Mouse (Mus musculus): Measurements from ENCODE around the gene Rgp1. TPM values are rescaled to one million over a fixed set of nuclear protein-coding genes. Genes with fewer than 3 reads are reported as not detected.
A peak's percentile ranks its signal among the peaks of the same experiment; 100 is the strongest.

The Rgp1 gene
- polyA plus RNA-seq, 1 experiment from 2014 or later = 24.8 TPM

GRCm38 (mm10) chr4:43567140-43567539 is 11.4 kb upstream of the Rgp1 start:
- H3K9me3 ChIP-seq = no peaks in the 10 kb centered on the region
- no peak overlapping the region for H3K4me3 ChIP-seq
- H3K36me3 ChIP-seq (replicated peaks) = peaks cover 70% of the 10 kb centered on the region
- H3K4me2 ChIP-seq = no peak overlapping the region
- peaks cover 13% of the 10 kb centered on the region for H3K4me1 ChIP-seq
- 93% methylated on average over 9 of the region's 9 CpGs for WGBS
- H3K9ac ChIP-seq = no peak overlapping the region
- ATAC-seq (replicated peaks) = no peak
- H3K27ac ChIP-seq = no peak overlapping the region
- no peaks in the 10 kb centered on the region for H3K27me3 ChIP-seq (replicated peaks)

GRCm38 (mm10) chr4:43571395-43572045 is 7.0 kb upstream of the Rgp1 start:
- no peak overlapping the region for H3K4me3 ChIP-seq
- H3K9ac ChIP-seq = no peak overlapping the region
- H3K4me1 ChIP-seq = peaks cover 24% of the 10 kb centered on the region
- no peak overlapping the region for H3K4me2 ChIP-seq
- H3K27me3 ChIP-seq (replicated peaks) = no peaks in the 10 kb centered on the region
- ATAC-seq (replicated peaks) = no peak
- H3K9me3 ChIP-seq = no peaks in the 10 kb centered on the region
- no peak overlapping the region for H3K27ac ChIP-seq
- H3K36me3 ChIP-seq (replicated peaks) = peaks cover 66% of the 10 kb centered on the region
- WGBS = 90% methylated on average over 6 of the region's 6 CpGs

DNA sequence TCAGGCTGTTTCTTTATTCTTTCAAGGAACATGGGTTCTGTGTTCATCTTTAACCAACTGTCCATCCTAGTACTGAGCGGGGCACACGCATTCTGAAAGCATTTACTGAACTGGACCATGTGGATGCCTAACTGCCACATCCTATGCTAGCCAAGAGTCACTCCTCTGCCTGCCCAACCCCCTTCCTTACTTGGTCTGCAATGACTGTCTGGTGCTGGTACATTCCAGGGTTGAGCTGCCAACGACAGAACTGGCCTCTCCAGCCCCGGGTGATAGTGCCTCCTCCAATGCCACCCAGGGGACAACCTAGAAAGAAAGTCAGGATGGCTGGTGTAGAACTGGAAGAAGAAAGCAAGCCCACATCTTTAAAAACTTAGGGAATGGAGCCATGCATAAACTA is 5.0 kb upstream of the Rgp1 start:
- Histone ChIP-seq H3K9me3 (no peaks in the 10 kb centered on the region), H3K9ac (no peak overlapping the region), H3K36me3 (replicated peaks) (peaks cover 45% of the 10 kb centered on the region), H3K4me2 (no peak overlapping the region), H3K4me3 (no peak overlapping the region), H3K27me3 (replicated peaks) (no peaks in the 10 kb centered on the region), H3K27ac (no peak overlapping the region), H3K4me1 (peaks cover 39% of the 10 kb centered on the region)
- no peak for ATAC-seq (replicated peaks)
- WGBS = 94% methylated on average over 4 of the region's 4 CpGs

- Histone ChIP-seq H3K4me1 (peaks cover 47% of the 10 kb centered on the region), H3K4me3 (peak overlapping the region; percentile 15), H3K27me3 (replicated peaks) (no peaks in the 10 kb centered on the region), H3K36me3 (replicated peaks) (peaks cover 29% of the 10 kb centered on the region), H3K27ac (no peak overlapping the region), H3K4me2 (peak overlapping the region; percentile 96), H3K9ac (no peak overlapping the region), H3K9me3 (no peaks in the 10 kb centered on the region)
- ATAC-seq (replicated peaks) = no peak
- 44% methylated on average over 2 of the region's 2 CpGs for WGBS
These were observed 3.2 kb upstream of the Rgp1 start for GRCm38 (mm10) chr4:43575356-43575755.

GRCm38 (mm10) chr4:43577237-43577881 is 1.2 kb upstream of the Rgp1 start:
- H3K36me3 ChIP-seq (replicated peaks) = peaks cover 22% of the 10 kb centered on the region
- H3K27ac ChIP-seq = no peak overlapping the region
- WGBS = 57% methylated on average over 8 of the region's 8 CpGs
- peak overlapping the region; percentile 96 for H3K4me2 ChIP-seq
- no peak for ATAC-seq (replicated peaks)
- peak overlapping the region; percentile 89 for H3K4me3 ChIP-seq
- H3K9ac ChIP-seq = peak overlapping the region; percentile 81
- H3K27me3 ChIP-seq (replicated peaks) = no peaks in the 10 kb centered on the region
- peaks cover 47% of the 10 kb centered on the region for H3K4me1 ChIP-seq
- no peaks in the 10 kb centered on the region for H3K9me3 ChIP-seq

GRCm38 (mm10) chr4:43579256-43579655 is 741 bp downstream of the Rgp1 start:
- WGBS = 5% methylated on average over 10 of the region's 10 CpGs
- Histone ChIP-seq H3K4me2 (peak overlapping the region; percentile 96), H3K36me3 (replicated peaks) (peaks cover 21% of the 10 kb centered on the region), H3K4me3 (peak overlapping the region; percentile 89), H3K9me3 (no peaks in the 10 kb centered on the region), H3K27ac (peak overlapping the region; percentile 87), H3K4me1 (peaks cover 45% of the 10 kb centered on the region), H3K9ac (peak overlapping the region; percentile 81), H3K27me3 (replicated peaks) (no peaks in the 10 kb centered on the region)
- peak; percentile 8; the same call in 1 of the 2 replicates for ATAC-seq (replicated peaks)

- Histone ChIP-seq H3K36me3 (replicated peaks) (peaks cover 21% of the 10 kb centered on the region), H3K4me3 (peak overlapping the region; percentile 89), H3K4me1 (peaks cover 40% of the 10 kb centered on the region), H3K27me3 (replicated peaks) (no peaks in the 10 kb centered on the region), H3K4me2 (peak overlapping the region; percentile 96), H3K9me3 (no peaks in the 10 kb centered on the region), H3K9ac (peak overlapping the region; percentile 81), H3K27ac (no peak overlapping the region)
- 75% methylated on average over 6 of the region's 6 CpGs for WGBS
- ATAC-seq (replicated peaks) = no peak
These were observed 1.2 kb downstream of the Rgp1 start for GRCm38 (mm10) chr4:43579731-43580130.

GRCm38 (mm10) chr4:43580721-43581120 is 2.2 kb downstream of the Rgp1 start:
- Histone ChIP-seq H3K27me3 (replicated peaks) (no peaks in the 10 kb centered on the region), H3K4me1 (peaks cover 31% of the 10 kb centered on the region), H3K4me3 (no peak overlapping the region), H3K9ac (no peak overlapping the region), H3K9me3 (no peaks in the 10 kb centered on the region), H3K4me2 (no peak overlapping the region), H3K36me3 (replicated peaks) (peaks cover 21% of the 10 kb centered on the region), H3K27ac (no peak overlapping the region)
- WGBS = 92% methylated on average over 5 of the region's 5 CpGs
- no peak for ATAC-seq (replicated peaks)

DNA sequence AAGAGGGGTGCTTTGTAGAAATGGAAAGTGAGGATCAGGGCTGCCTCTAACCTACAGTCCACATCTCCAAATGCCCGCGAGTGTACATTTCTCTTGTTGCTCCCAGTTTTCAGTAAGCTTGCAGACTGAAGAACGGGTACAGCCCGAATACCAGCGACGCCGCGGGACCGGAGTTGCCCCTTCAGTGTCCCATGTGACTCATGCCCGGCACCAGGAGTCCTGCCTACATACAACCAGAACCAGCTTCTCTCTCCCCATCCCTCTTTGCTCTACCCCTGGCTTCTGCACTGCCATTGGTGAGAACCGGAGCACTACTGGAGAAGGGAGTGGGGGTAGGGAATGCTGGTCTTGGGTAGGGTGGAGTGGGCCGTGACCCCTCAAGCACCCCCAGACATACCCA is 2.9 kb downstream of the Rgp1 start:
- H3K36me3 ChIP-seq (replicated peaks) = peaks cover 21% of the 10 kb centered on the region
- whole genome bisulfite sequencing = 97% methylated on average over 12 of the region's 12 CpGs
- H3K4me2 ChIP-seq = no peak overlapping the region
- no peak overlapping the region for H3K27ac ChIP-seq
- ATAC-seq (replicated peaks) = no peak
- no peaks in the 10 kb centered on the region for H3K27me3 ChIP-seq (replicated peaks)
- no peak overlapping the region for H3K4me3 ChIP-seq
- H3K9me3 ChIP-seq = no peaks in the 10 kb centered on the region
- no peak overlapping the region for H3K9ac ChIP-seq
- peaks cover 24% of the 10 kb centered on the region for H3K4me1 ChIP-seq

- no peak overlapping the region for H3K27ac ChIP-seq
These were observed 3.7 kb downstream of the Rgp1 start for GRCm38 (mm10) chr4:43582241-43582640.

GRCm38 (mm10) chr4:43583421-43583820 is 4.9 kb downstream of the Rgp1 start:
- no peak overlapping the region for H3K4me2 ChIP-seq
- 87% methylated on average over 7 of the region's 7 CpGs for WGBS
- H3K4me1 ChIP-seq = peaks cover 7% of the 10 kb centered on the region
- H3K9me3 ChIP-seq = no peaks in the 10 kb centered on the region
- H3K36me3 ChIP-seq (replicated peaks) = peaks cover 21% of the 10 kb centered on the region
- H3K4me3 ChIP-seq = no peak overlapping the region
- no peak overlapping the region for H3K9ac ChIP-seq
- H3K27me3 ChIP-seq (replicated peaks) = no peaks in the 10 kb centered on the region
- ATAC-seq (replicated peaks) = no peak
- no peak overlapping the region for H3K27ac ChIP-seq

More at GRCm38 (mm10) chr4:43582241-43582640, 3.7 kb downstream of the Rgp1 start:
- peaks cover 15% of the 10 kb centered on the region for H3K4me1 ChIP-seq
- H3K4me2 ChIP-seq = no peak overlapping the region
- no peak overlapping the region for H3K9ac ChIP-seq
- 95% methylated on average over 5 of the region's 5 CpGs for WGBS
- no peaks in the 10 kb centered on the region for H3K9me3 ChIP-seq
- peaks cover 21% of the 10 kb centered on the region for H3K36me3 ChIP-seq (replicated peaks)
- no peak overlapping the region for H3K4me3 ChIP-seq
- ATAC-seq (replicated peaks) = no peak
- no peaks in the 10 kb centered on the region for H3K27me3 ChIP-seq (replicated peaks)

DNA sequence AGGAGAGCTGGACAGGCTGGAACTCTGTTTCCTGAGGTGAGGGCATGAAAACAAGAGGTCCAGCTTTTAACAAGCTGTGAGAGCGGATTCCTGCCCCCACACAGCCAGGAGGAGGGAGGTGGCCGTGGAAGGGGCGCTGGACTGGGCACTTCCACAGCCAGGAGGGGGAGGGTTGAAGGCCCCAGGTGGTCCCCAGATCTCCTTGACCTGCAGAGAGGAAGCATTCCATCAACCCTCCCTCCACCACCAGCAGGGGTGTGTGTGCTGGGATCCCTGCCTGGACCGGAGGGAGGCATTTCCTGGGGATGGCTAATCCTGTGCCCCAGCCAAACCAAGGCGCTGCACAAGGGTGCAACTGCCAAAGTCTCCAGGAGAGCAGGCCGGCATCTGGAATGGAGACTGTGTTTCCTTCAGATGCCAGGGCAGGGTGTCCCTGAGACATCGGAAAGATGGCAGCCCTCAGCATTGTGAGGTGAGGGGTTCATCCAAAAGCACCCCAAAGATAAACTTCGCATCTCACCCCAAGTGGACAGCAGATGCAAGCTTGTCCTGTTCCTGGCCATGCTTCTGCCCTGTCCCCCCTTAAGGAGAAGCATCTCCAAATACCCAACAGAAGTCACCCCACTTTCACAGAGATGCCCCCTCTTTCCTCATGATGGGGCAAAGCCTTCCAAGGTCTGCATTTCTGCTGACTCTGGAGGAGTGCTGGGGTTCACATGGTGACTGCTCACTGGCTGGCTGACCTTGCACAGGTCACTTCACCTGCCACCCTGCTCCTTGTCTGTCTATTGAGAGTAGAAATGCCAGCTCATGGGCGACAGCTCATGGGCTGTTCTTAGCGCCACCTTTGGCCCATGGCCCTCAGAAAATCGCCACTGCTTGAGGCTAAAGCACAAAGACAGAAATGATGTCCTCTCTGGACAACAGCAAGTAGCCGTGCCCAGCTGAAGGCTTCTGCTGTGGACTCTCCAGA is 6.2 kb downstream of the Rgp1 start, which contains the start of gene Msmp:
Msmp (minus strand) TSS at position 51 of the 973 bp plus-strand sequence.
- peaks cover 2% of the 10 kb centered on the region for H3K4me1 ChIP-seq
- WGBS = 69% methylated on average over 12 of the region's 12 CpGs
- H3K27ac ChIP-seq = no peak within 1 kb of the TSS
- H3K9me3 ChIP-seq = no peaks in the 10 kb centered on the region
- H3K36me3 ChIP-seq (replicated peaks) = peaks cover 21% of the 10 kb centered on the region
- H3K9ac ChIP-seq = no peak within 1 kb of the TSS
- no peaks in the 10 kb centered on the region for H3K27me3 ChIP-seq (replicated peaks)
- H3K4me3 ChIP-seq = no peak within 1 kb of the TSS
- no peak for ATAC-seq (replicated peaks)
- H3K4me2 ChIP-seq = no peak within 1 kb of the TSS

All from midbrain, embryonic 15.5 days (tissue).